Mouse (Mus musculus) CH12.LX (cell line): ENCODE measurements around the gene Tvp23b. TPM values are rescaled to one million over a fixed set of nuclear protein-coding genes. Genes with fewer than 3 reads are reported as not detected.

Source experiments
- DNase-seq: peaks from one replicate; pipeline ENCODE4 v3.0.0-alpha.2; 2013; ENCODE audit errors: extremely low read depth
- H3K27ac ChIP-seq: 2 replicates; pipeline ENCODE4 v1.5.1; 2012; ENCODE audit warnings: low read depth, mild to moderate bottlenecking, control low read depth, moderate library complexity; ENCODE audit not compliant: insufficient read depth
- H3K27me3 ChIP-seq: replicated peaks from 2 replicates; pipeline ENCODE3; 2012; ENCODE audit warnings: inconsistent platforms
- H3K36me3 ChIP-seq, 2 experiments: replicated peaks in 1 of 2; 2 replicates each; pipeline versions ENCODE3 to v1.6.1; 2012; ENCODE audit warnings: inconsistent platforms in 1 of 2, low read length in 1 of 2, mild to moderate bottlenecking in 1 of 2, mixed read lengths in 1 of 2, moderate library complexity in 1 of 2; ENCODE audit not compliant: control insufficient read depth in 1 of 2, insufficient read depth in 1 of 2
- H3K4me1 ChIP-seq, 2 experiments: 2 replicates each; pipeline ENCODE4 v1.6.1; 2012; ENCODE audit warnings: inconsistent platforms in 1 of 2, moderate library complexity in 1 of 2; ENCODE audit not compliant: insufficient read depth in 2 of 2, control insufficient read depth in 1 of 2
- H3K4me2 ChIP-seq: 2 replicates; pipeline ENCODE4 v1.6.1; 2012; ENCODE audit warnings: low read depth, mild to moderate bottlenecking, control low read depth; ENCODE audit not compliant: poor library complexity, insufficient read depth, severe bottlenecking
- H3K4me3 ChIP-seq, 3 experiments: fragments of 150-350 bp in 1 of 3; sonication (generic) in 1 of 3; replicated peaks in 1 of 3; 2 replicates each; pipeline versions ENCODE3 to v1.5.1; 2011 to 2012; ENCODE audit warnings: low read depth in 2 of 3, low read length in 2 of 3, mild to moderate bottlenecking in 2 of 3, moderate library complexity in 2 of 3, control low read depth in 1 of 3, improper control_type of control experiment in 1 of 3, inconsistent platforms in 1 of 3, mixed read lengths in 1 of 3; ENCODE audit not compliant: poor library complexity in 1 of 3
- H3K79me2 ChIP-seq: replicated peaks from 2 replicates; pipeline ENCODE4 v1.6.1; 2012; ENCODE audit warnings: mild to moderate bottlenecking, moderate library complexity; ENCODE audit not compliant: control insufficient read depth, poor library complexity, insufficient read depth, severe bottlenecking; ENCODE audit errors: extremely low read depth
- H3K9ac ChIP-seq: 2 replicates; pipeline ENCODE4 v1.6.1; 2012; ENCODE audit warnings: low read depth, mild to moderate bottlenecking, control low read depth, moderate library complexity; ENCODE audit not compliant: insufficient read depth
- H3K9me3 ChIP-seq: replicated peaks from 2 replicates; pipeline ENCODE3; 2012; ENCODE audit warnings: low read length, inconsistent platforms, mixed read lengths
- CHD2 ChIP-seq: IDR thresholded peaks from 2 replicates; pipeline ENCODE4 v1.6.1; 2011; ENCODE audit warnings: low read length, improper control_type of control experiment
- CTCF ChIP-seq, 2 experiments: IDR thresholded peaks in 1 of 2; conservative IDR thresholded peaks in 1 of 2; 2 replicates each; pipeline ENCODE4 v1.5.1; 2011 to 2012; ENCODE audit warnings: low read depth in 2 of 2, low read length in 2 of 2, improper control_type of control experiment in 1 of 2, inconsistent platforms in 1 of 2, mild to moderate bottlenecking in 1 of 2, moderate library complexity in 1 of 2
- ELF1 ChIP-seq: IDR thresholded peaks from 2 replicates; pipeline ENCODE4 v1.6.1; 2014; ENCODE audit warnings: low read depth, mild to moderate bottlenecking, inconsistent platforms, low read length, improper control_type of control experiment
- GABPA ChIP-seq: IDR thresholded peaks from 2 replicates; pipeline ENCODE4 v1.6.1; 2012; ENCODE audit warnings: low read depth, low read length, improper control_type of control experiment, inconsistent platforms; ENCODE audit not compliant: insufficient replicate concordance
- HCFC1 ChIP-seq: IDR thresholded peaks from 2 replicates; pipeline ENCODE4 v1.6.1; 2012; ENCODE audit warnings: low read depth, mild to moderate bottlenecking, inconsistent platforms, low read length, improper control_type of control experiment
- IRF4 ChIP-seq: IDR thresholded peaks from 2 replicates; pipeline ENCODE4 v1.6.1; 2014; ENCODE audit warnings: low read depth, mild to moderate bottlenecking, inconsistent platforms, low read length, improper control_type of control experiment
- KAT2A ChIP-seq: IDR thresholded peaks from 2 replicates; pipeline ENCODE4 v1.6.1; 2012; ENCODE audit warnings: low read length, improper control_type of control experiment, inconsistent platforms; ENCODE audit not compliant: insufficient replicate concordance
- MAFK ChIP-seq: IDR thresholded peaks from 2 replicates; pipeline ENCODE4 v1.6.1; 2011; ENCODE audit warnings: low read length, improper control_type of control experiment; ENCODE audit not compliant: insufficient replicate concordance
- MAX ChIP-seq: IDR thresholded peaks from 2 replicates; pipeline ENCODE4 v1.6.1; 2011; ENCODE audit warnings: low read length, improper control_type of control experiment
- NRF1 ChIP-seq: IDR thresholded peaks from 2 replicates; pipeline ENCODE4 v1.6.1; 2014; ENCODE audit warnings: low read depth, mild to moderate bottlenecking, inconsistent platforms, low read length, improper control_type of control experiment, moderate library complexity
- PAX5 ChIP-seq: IDR thresholded peaks from 2 replicates; pipeline ENCODE4 v1.6.1; 2012; ENCODE audit warnings: low read length, inconsistent platforms, mixed read lengths
- POLR2A ChIP-seq: IDR thresholded peaks from 2 replicates; pipeline ENCODE4 v1.6.1; 2011; ENCODE audit warnings: low read depth, mild to moderate bottlenecking, improper control_type of control experiment, low read length
- RAD21 ChIP-seq: IDR thresholded peaks from 2 replicates; pipeline ENCODE4 v1.6.1; 2011; ENCODE audit warnings: low read depth, mild to moderate bottlenecking, low read length, improper control_type of control experiment, moderate library complexity
- RCOR1 ChIP-seq: conservative IDR thresholded peaks from 2 replicates; pipeline ENCODE4 v1.6.1; 2012; ENCODE audit warnings: low read depth, mild to moderate bottlenecking, inconsistent platforms, low read length, improper control_type of control experiment
- SMC3 ChIP-seq: IDR thresholded peaks from 2 replicates; pipeline ENCODE4 v1.6.1; 2011; ENCODE audit warnings: low read depth, low read length, improper control_type of control experiment
- TCF12 ChIP-seq: IDR thresholded peaks from 2 replicates; pipeline ENCODE4 v1.6.1; 2014; ENCODE audit warnings: low read depth, mild to moderate bottlenecking, inconsistent platforms, low read length, improper control_type of control experiment
- USF1 ChIP-seq: IDR thresholded peaks from 2 replicates; pipeline ENCODE4 v1.6.1; 2014; ENCODE audit warnings: low read depth, mild to moderate bottlenecking, inconsistent platforms, low read length, improper control_type of control experiment
- ZMIZ1 ChIP-seq: IDR thresholded peaks from 2 replicates; pipeline ENCODE4 v1.6.1; 2012; ENCODE audit warnings: low read depth, mild to moderate bottlenecking, inconsistent platforms, low read length, improper control_type of control experiment
- ZNF384 ChIP-seq: IDR thresholded peaks from 2 replicates; pipeline ENCODE4 v1.6.1; 2012; ENCODE audit warnings: low read depth, low read length, improper control_type of control experiment, inconsistent platforms
- dilution Hi-C: fragments of 300-500 bp; cut with MboI; formaldehyde crosslinking; loops from 2 replicates; pipeline ENCODE4 v1.14.3; 2020; ENCODE audit warnings: low sequenced_read_pairs; ENCODE audit not compliant: extremely low pct_unique_long_range_greater_than_20kb, extremely low pct_ligation_motif_present
- in situ Hi-C: fragments of 300-500 bp; cut with MboI; formaldehyde crosslinking; loops from 3 replicates; pipeline ENCODE4 v1.14.3; 2019; ENCODE audit warnings: low sequenced_read_pairs, low pct_ligation_motif_present, low pct_unique_long_range_greater_than_20kb, mixed read lengths
- polyA plus RNA-seq: library from polyadenylated mRNA; unstranded; fragments of >175 nt; gene quantifications from 2 replicates; pipeline ENCODE4 v1.2.1, GENCODE M21; 2012; ENCODE audit warnings: low read depth; ENCODE audit not compliant: insufficient read length
- total RNA-seq, 2 experiments: library from RNA; depleted of rRNA; stranded (reverse); fragments of 300-350 nt in 1 of 2; fragments of >200 nt in 1 of 2; gene quantifications; 2 replicates each; pipeline ENCODE4 v1.2.3; 2012 to 2014

The Tvp23b gene
- total and polyA plus RNA-seq, 3 experiments, result 40.9 to 68.7 (median 62.2) TPM

DNA sequence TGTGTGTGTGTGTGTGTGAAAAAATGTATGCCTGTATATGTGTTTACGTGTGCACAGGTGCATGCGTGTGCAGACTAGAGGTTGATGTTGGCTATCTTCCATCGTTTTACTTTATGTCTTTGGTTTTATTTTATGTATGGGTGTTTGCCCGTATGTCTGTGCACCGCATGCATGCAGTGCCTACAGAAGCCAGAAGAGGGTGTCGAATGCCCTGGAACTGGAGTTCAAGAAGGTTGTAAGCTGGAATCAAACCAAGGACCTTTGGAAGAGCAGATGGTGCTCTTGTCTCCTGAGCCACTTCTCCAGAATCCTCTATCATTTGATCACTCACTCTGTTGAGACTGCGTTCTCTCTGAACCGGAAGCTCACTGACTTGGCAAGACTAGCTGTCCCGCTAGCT, 53.8 kb downstream of the Tvp23b start:
- no peaks in the 10 kb centered on the region for H3K79me2 ChIP-seq
- DNase-seq, result peak; percentile 29
- no peaks in the 10 kb centered on the region for H3K36me3 ChIP-seq
- TF ChIP-seq ZMIZ1 (no peak), CTCF (conservative IDR thresholded peaks at IDR 0.05 in 1 of 2, IDR thresholded peaks at IDR 0.05 in 1 of 2; ENCODE audit: low read depth in 2 of 2, low read length in 2 of 2) (peak; percentile 47 to 69), IRF4 (no peak), HCFC1 (no peak), NRF1 (no peak), USF1 (no peak), SMC3 (peak; percentile 70), KAT2A (no peak), RAD21 (peak; percentile 58), TCF12 (no peak)
- no peak overlapping the region for H3K4me2 ChIP-seq
- no peak overlapping the region for H3K9ac ChIP-seq
- H3K4me3 ChIP-seq, result no peak overlapping the region
- H3K9me3 ChIP-seq, result no peaks in the 10 kb centered on the region
- dilution Hi-C loops (no loop called here), in situ Hi-C loops (no loop called here)
- no peaks in the 10 kb centered on the region for H3K27me3 ChIP-seq
- no peak overlapping the region for H3K27ac ChIP-seq
- peaks cover 0 to 22% of the 10 kb centered on the region in 2 experiments; a peak in 3 of 4 replicates for H3K4me1 ChIP-seq

DNA sequence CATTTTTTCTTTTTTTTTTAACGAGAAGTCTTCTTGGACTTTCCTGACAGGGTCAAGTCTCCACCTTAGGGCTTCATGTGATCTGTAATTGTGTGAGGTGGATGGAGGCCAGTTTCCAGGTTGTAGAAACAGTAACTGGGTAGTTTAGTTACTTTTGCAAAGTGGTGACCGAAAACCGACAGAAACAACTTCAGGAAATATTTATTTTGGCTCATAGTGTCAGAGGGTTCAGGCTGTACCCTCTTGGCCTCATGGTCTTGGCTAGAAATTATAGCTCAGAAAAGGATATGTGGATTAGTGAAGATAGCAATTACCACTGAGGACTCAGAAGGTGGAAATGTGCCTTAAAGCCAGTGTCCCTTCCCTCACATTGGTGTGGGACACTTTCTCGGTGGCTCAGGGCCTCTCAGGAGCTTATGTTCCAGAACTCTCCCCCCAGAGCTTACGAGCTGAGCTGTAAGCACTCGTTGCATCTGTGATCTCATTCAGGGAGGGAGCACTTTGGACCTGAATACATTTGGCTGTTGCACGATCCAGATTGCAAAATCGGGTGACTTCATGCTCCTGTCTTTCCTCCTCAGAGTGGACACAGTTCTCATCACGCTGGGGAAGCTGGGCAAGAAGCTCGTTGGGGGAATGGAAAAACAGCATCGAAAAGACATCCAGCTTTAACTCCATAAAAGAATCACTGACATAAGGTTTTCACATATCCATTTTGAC, 55.7 kb downstream of the Tvp23b start:
- no peak overlapping the region for H3K4me2 ChIP-seq
- no peaks in the 10 kb centered on the region for H3K36me3 ChIP-seq
- H3K27ac ChIP-seq, result no peak overlapping the region
- no peak for TF ChIP-seq PAX5
- TF ChIP-seq GABPA, result no peak
- TF ChIP-seq ELF1, result no peak
- no peak for TF ChIP-seq ZNF384
- TF ChIP-seq MAX, result no peak
- TF ChIP-seq NRF1, result no peak
- TF ChIP-seq MAFK, result no peak
- TF ChIP-seq RCOR1, result no peak
- TF ChIP-seq ZMIZ1, result no peak
- no peak for TF ChIP-seq IRF4
- no peak for TF ChIP-seq POLR2A
- no peak for TF ChIP-seq CHD2
- TF ChIP-seq USF1, result no peak
- TF ChIP-seq, all 38 proteins: peak for 0
- H3K79me2 ChIP-seq, result no peaks in the 10 kb centered on the region
- H3K9ac ChIP-seq, result no peak overlapping the region
- dilution Hi-C loops, result no loop called here
- no peaks in the 10 kb centered on the region for H3K27me3 ChIP-seq
- no peaks in the 10 kb centered on the region for H3K9me3 ChIP-seq
- H3K4me3 ChIP-seq, result no peak overlapping the region
- peaks cover 0 to 12% of the 10 kb centered on the region in 2 experiments; a peak in 3 of 4 replicates for H3K4me1 ChIP-seq
- DNase-seq, result no peak
- in situ Hi-C loops, result loop anchor here (5.0 kb wide), 1 partner anchor 197 kb away; no protein-coding TSS in a partner anchor
